Mouse (Mus musculus): ENCODE measurements at regions not wholly inside any gene's neighbourhood (a gene's known extent, or its start where the extent isn't known, plus 50 kb on each side); places are given as distances from the start of the nearest gene placed in this dataset.
A peak's percentile ranks its signal among the peaks of the same experiment; 100 is the strongest.

DNA sequence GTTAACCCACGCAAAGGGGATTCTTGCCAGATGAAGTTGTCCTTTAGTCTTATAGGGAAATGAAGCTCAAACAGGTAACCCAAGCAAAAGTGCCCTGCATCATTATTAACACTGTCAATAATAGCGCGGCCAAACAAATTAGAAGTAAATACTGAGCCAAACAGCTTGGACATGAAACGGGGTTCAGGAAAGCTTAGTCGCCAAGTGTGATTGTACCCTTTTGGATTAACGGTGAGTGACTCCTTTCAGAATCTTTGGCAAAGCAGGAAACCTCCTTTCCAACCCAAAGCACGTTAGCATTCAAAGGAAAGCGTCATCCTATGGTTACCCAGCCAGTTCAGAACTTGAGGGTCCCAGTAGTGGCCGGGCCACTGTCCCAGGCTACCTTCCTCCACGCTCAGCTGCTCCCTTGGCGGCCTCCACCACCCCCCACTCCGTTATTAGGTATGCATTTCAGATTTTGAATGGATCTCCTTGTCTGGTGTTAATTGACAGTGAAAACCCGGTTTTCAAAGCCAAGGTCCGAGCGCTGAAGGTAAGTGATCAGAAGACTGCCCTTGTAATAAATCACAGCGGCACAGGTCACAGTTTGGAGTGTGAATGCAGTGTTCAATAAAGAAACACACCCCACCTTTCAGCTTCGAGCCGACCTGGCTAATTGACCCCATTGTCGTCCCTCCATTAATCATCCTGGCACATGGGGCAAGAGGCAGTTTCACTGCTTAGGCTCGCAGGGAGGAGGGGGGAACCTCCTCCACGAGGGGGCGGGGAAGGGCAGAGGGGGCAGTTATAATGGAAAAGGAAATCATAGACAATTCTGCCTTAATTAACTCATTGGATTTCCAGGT lies 1560.1 kb upstream of the Gulo start:
- DNase-seq: no peak
- intact Hi-C loops (cut with DNase I): no loop called here

DNA sequence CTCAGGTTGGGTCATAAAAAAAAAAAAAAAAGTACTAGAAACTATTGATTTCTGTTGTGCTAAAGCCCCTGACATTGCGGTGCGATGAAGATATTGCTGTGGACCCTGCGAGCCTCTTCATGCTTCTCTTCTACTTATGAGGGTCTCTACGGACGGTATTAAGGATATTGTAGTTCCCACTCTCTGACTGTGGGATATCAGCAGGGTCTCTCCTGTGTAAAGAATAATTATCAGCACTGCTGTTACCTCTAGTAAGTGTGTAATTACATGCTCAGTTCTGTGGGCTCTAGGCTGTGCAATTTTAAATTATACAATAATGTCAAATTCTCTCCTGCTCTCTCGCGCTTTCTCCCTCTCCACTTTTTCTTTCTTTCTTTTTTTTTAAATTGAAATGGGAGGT lies 1545.9 kb upstream of the Gulo start:
- intact Hi-C loops (cut with DNase I): no loop called here
- DNase-seq: no peak

DNA sequence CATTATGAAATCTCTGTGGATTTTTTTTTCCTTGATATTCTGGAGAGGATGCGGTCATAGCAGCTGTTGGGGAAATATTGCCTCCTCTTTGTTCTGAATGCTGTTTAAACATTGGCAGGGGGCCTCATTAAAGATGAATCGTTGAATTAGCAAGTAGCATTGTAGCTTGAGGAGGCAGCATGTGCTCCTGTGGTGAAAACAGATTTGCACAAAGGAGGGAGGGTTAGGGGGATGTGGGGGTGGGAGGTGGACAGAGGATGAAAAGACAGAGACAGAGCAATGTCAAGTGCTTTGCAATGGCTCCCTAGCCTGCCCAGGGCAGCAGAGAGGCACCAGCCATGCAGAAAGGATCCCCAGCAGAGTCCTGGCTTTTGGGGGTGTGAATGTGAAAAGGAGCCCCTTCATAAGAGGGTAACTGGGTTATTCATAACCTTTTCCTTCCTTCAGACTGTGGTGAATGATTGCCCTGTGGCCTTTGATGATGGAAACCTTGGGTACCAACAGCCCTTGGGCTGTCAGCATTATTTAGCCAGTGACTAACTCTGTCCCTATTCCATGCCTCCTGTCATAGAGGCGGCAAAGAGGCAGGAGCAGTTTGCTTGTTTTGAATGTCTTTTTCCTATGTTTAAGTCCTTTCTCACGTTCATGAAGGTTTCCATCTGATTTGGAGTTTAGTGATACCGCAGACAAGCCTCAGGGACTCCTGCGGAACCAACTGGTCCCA lies 1541.6 kb upstream of the Gulo start:
- intact Hi-C loops (cut with DNase I): no loop called here
- DNase-seq: no peak

DNA sequence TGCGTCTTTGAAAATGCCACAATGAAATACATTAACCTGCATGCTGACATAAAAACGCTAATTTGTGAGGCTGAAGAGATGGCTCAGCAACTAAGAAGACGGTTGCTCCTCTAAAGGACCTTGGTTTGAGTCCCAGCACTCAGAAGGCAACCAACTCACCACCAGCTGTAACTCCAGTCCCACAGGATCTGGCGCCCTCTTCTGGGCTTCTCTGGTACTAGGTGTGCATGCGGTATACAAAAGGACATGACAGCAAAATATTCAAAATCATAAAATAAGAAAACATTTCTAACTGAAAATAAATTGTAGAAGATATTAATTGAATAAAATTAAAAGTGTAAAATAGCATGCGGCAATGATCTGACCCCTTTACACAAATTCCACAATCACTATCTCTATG lies 1539.7 kb upstream of the Gulo start:
- DNase-seq: peak in 1 of 2 experiments; percentile 22
- intact Hi-C loops (cut with DNase I): no loop called here

DNA sequence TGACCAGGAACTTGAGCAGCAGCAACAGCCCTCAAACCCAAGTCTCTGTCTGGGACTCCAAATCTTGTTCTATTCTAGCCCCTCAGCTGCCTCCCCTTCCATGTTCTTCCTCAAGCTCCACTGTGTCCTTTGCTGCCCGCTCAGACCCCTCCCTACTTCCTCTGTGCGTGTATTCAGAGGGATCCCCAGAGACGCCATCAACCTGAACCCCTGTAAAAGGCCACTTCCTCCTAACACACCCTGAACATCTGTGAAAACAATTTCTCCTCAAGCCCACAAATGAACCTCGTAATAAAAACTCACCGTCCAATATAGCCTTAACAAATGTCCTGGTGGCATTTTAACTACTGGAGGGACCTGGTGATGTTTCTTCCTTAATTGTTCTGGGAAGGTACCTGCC lies 1536.0 kb upstream of the Gulo start:
- intact Hi-C loops (cut with DNase I): no loop called here
- DNase-seq: peak; percentile 12 to 23

DNA sequence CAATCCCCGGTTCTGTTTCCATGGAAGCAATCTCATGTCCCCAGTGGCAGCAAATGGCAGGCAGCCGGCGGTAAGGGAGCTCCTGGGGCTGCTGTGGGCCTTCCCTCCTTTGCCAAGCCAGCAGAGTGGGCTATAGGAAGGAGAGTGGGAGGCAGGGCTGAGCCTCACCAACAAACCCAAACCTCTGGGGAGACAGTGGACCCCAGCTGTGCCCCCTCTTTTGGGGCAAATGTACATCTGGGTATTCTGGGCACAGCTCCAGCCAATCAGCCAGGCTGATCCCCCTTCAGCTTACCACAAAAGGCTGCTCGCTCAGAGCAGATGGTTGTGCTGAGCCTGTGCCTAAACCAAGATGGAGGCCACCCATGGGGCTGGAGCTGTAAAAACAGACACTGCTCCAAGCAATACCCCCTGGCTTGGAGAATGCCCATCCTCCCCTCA lies 1532.3 kb upstream of the Gulo start:
- DNase-seq: peak; percentile 67 to 68

DNA sequence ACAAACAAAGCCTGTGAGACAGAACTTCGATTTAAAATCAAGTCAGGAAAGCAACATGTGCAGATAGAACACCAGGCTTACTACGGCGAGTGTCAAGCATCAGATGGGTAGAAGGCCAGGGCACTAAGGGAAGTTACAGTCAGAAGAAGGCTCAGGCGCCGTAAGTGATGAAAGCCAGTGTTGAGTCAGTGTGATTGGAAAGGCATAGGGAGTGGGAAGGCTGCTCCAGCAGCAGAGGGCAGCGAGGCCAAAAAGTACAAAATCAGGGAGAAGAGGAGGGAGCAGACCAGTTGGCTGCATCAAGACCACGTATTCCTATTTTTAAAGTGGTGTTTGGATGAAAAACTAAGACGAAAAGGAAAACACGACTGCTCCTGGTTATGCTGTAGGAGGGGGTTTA lies 1529.7 kb upstream of the Gulo start:
- peak; percentile 23 to 24 for DNase-seq
- intact Hi-C loops (cut with DNase I): no loop called here

More for the DNA sequence above, 1532.3 kb upstream of the Gulo start:
- intact Hi-C loops (cut with DNase I): no loop called here

DNA sequence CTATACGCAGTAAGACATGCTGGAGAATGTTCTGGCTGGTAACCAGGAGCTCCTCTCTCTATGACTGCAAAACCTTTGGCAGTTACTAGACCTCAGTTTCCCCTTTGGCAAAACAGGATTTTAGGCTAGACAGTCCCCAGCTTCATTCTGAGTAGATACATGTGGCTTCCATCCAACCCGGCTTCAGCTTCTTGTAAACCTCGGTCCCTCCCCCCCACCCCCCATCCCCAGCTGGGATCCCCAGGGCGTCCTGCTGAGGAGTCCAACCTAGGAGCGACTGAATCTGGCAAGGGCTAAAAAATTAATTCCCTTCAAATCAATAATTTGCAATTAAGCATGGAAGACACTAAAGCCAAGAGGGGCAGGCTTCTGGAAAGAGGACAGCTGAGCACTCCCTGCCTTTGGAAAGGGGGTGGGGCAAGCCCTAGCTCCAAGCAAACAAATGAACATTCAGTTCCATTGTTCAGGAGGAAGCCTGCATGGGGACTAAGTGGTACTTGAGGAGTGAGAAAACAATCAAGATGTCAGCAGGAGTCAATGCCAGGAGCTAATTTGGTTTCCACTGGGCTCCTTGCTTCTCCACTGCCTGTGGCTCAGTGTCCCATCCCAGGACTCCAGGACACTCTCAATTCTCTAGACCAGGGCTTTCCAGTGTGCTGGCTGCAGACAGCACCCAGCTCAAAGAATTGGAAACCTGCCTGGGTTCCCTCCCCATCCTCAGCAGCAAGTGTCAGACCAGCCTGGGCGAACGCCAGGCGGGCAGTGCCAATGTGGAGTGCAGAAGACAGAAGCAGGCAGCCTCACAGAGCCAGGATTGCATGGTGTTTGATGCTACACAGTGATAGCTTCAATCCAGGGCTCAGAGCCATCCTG lies 1528.0 kb upstream of the Gulo start:
- intact Hi-C loops (cut with DNase I): no loop called here
- DNase-seq: peak; percentile 69 to 70

DNA sequence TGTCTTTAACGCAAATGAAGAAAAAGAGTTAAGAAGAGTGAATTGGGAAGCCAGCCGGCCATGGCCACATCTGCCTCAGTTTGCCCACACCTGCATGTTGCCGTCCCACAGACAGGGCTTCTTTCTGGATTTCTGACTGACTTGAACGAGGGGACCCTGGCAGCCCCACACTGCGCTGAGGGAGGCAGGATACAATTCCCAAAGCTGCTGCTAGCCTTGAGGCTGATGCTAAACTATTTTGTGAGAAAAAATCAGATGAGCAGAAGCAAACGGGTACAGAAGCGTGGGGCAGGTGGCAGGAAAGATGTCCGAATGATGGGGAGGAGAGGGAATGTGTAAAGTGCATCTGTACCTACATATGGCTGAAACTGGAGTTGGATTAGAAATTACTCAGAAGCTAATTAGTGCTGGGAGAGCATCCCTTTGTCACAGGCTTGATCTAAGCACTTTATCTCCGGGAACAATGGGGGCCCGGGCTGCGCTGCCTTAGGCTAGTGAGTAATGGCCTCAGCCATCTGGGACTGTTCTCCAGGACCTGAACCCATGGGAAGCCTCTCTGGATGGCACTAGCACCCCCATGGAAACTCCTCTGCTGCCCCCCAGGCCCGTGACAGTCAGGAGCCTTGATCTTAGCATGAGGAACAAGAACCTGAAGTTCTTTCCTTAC lies 1497.9 kb upstream of the Gulo start:
- intact Hi-C loops (cut with DNase I): no loop called here

DNA sequence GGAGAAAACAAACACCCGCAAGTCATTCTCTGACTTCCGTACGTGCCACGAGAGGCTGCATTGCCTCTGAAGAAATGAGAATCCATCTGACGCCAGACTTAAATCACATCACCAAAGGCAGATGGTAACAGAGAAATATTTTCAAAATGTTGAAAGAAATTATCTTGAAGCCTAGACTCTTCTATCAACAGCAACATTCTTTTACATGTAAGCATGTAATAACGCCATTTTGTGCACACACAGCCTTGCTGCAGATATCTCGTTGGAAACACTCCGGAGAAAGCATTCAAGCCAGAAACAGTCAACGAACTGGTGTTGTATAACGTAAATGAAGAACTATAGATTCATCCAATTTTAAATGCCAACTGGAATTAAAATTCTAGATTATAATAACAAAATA lies 1483.1 kb upstream of the Gulo start:
- no peak for DNase-seq
- intact Hi-C loops (cut with DNase I): no loop called here

More for the DNA sequence above, 1497.9 kb upstream of the Gulo start:
- no peak for DNase-seq

DNA sequence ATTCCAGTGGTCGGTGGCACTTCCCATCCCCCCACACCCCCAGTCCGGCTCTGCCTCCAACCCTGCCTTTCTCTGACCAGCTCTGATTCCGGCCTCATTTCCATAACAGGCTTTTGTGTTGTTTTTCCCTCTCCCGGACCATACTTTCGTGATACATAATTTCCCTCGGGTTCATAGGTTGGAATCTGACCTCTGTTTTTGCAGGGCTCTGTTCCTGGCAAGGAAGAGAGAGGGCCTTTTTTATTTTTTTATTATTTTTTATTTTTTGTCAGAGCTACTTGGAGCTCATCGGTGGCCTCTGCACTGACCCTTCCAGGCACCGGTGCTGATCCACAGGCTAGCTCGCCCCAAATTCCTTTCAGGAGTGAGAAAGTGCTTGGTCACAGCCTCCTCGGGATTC lies 1477.7 kb upstream of the Gulo start:
- intact Hi-C loops (cut with DNase I): no loop called here

DNA sequence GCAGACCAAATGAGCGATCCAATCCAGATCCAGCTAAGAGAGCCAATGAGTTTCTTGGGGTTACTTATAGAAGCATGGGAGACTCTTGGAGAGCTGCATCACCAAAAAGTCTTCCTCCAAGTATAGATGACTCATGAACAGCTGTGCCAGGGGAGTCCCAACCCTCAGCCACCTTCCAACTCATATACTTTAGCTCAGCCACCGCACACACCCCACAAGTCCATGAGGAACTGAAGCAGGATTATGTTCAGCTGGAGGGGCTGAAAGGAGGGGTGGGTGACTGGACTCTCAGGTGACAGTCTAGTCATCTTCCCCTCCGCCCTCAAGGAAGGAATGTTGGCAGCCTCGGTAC lies 1476.4 kb upstream of the Gulo start:
- intact Hi-C loops (cut with DNase I): no loop called here
- no peak for DNase-seq

More for the DNA sequence above, 1477.7 kb upstream of the Gulo start:
- no peak for DNase-seq

DNA sequence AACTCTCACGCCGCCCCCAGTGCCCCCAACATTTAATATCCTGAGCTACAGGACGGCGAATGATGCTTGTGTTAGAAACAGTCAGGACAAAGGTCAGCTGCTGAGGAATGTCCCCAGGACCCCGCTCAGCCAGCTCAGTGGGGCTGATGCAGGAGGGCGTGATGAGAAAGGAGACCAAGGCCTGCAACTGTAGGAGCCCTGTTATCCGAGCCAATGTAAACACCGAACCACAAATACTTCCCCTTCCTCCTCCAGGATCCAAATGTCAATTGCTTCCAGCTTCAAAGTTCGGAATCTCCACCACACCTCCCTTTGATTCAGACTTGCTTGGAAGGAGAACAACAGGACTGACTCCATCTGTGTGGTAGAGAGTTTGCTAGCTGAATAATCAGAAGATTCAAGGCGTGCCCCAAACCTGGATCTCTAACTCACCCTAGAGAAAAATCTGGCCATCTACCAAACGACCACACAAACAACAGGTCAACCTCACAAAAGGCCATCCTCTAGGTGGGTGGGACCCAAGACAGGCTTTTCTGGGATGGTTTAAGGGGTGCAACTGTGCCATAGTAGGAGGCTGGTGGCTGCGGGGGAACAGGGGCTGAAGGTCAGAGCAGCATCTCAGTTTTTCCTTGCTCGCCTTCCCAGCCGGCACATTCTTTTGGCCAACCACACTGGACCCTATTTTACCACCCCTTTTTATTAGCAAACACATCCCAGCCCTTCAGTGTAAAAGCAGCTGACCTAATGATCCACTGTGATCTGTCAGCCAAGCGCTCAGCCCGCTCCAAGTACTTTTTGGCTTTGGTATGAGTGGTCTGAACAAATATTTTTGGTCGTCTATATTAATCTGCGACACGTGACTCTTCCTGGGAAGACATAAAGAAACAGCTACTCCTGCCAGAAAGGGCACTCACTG lies 1475.8 kb upstream of the Gulo start:
- intact Hi-C loops (cut with DNase I): no loop called here
- DNase-seq: peak in 1 of 2 experiments; percentile 12
